ENCODE assay signal across 7 mouse cellular contexts in the genomic region with DNA sequence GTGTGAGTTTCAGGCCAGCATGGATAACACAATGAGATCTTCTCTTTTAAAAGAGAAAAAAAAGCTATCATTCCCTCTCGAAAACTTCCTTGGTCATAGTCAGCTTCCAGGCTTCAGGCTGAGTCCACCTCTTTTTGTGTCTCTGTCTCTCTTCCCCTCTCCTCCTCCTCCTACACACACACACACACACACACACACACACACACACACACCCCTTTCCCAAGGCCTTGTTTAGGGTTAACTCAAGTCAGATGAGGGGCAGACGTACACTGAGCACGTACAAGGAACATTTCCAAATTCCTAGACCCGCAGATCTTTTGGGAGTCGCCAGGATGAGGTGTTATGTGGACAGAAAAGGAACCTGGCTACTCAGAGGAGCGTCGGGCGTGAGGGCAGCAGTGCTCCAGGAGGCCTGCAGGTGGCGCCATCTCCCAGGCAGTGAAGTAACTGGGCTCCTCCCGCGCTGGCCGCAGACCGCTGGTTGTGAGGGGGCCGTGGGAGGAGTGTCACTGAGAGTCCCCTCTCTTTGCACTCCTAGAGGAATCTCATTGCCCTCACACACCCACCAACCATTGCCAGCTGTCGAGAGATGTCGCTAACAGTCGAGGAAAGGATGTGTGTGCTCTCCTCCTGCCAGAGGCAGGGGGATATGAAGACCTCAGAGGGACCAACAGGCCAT. TPM values are rescaled to one million over a fixed set of nuclear protein-coding genes. Genes with fewer than 3 reads are reported as not detected.
DNase-seq lines count a peak whose midpoint lies in the region; ATAC-seq and TF ChIP-seq lines count a peak whose summit lies in the region.

No protein-coding gene starts in this region.

- H3K9me3 ChIP-seq in forebrain, embryonic 16.5 days (ENCODE audit: control insufficient read depth, low read length): no peaks in the 10 kb centered on the region
- no peaks in the 10 kb centered on the region for H3K9me3 ChIP-seq in hindbrain, embryonic 15.5 days
- H3K9me3 ChIP-seq in limb, embryonic 13.5 days: no peaks in the 10 kb centered on the region
- no peaks in the 10 kb centered on the region for H3K9me3 ChIP-seq in midbrain, embryonic 14.5 days (ENCODE audit: control insufficient read depth, low read length)

- DNase-seq in WW6 (ENCODE audit: low read depth, low spot score): peak; percentile 34
- peak; percentile 68 to 86 for DNase-seq in cerebellum, adult 18-20 months
- peak; percentile 86 for DNase-seq in midbrain, embryonic 14.5 days
- DNase-seq in spleen, adult 2 months (ENCODE audit: low read depth in 1 of 2, low spot score in 2 of 2): peak in 1 of 2 experiments; percentile 29

- no peak overlapping the region for H3K27ac ChIP-seq in forebrain, embryonic 16.5 days (ENCODE audit: low read length)
- no peak overlapping the region for H3K27ac ChIP-seq in hindbrain, embryonic 15.5 days (replicated peaks)
- no peak overlapping the region for H3K27ac ChIP-seq in limb, embryonic 13.5 days
- H3K27ac ChIP-seq in midbrain, embryonic 14.5 days (replicated peaks; ENCODE audit: low read depth, low read length): no peak overlapping the region
- H3K27ac ChIP-seq in spleen, adult 2 months (ENCODE audit: insufficient read depth, low read length): no peak overlapping the region

- peak overlapping the region; percentile 34; the same call in 1 of the 2 replicates for H3K4me2 ChIP-seq in forebrain, embryonic 16.5 days (ENCODE audit: low read length)
- H3K4me2 ChIP-seq in hindbrain, embryonic 15.5 days: peak overlapping the region; percentile 48
- peak overlapping the region; percentile 50 for H3K4me2 ChIP-seq in limb, embryonic 13.5 days (replicated peaks)
- H3K4me2 ChIP-seq in midbrain, embryonic 14.5 days (ENCODE audit: low read length): peak overlapping the region; percentile 33

- 5% methylated on average over 17 of the region's 17 CpGs for WGBS in forebrain, embryonic 16.5 days
- WGBS in hindbrain, embryonic 15.5 days: 7% methylated on average over 17 of the region's 17 CpGs
- 4% methylated on average over 17 of the region's 17 CpGs for WGBS in limb, embryonic 13.5 days
- WGBS in midbrain, embryonic 14.5 days: 4% methylated on average over 17 of the region's 17 CpGs
- 11% methylated on average over 17 of the region's 17 CpGs for WGBS in spleen, adult 2 months

- H3K4me1 ChIP-seq in forebrain, embryonic 16.5 days (replicated peaks; ENCODE audit: control insufficient read depth, insufficient read depth, low read length): peaks cover 4% of the 10 kb centered on the region; the same call in 1 of the 2 replicates
- peaks cover 8% of the 10 kb centered on the region for H3K4me1 ChIP-seq in hindbrain, embryonic 15.5 days (replicated peaks)
- H3K4me1 ChIP-seq in limb, embryonic 13.5 days: peaks cover 16% of the 10 kb centered on the region
- H3K4me1 ChIP-seq in midbrain, embryonic 14.5 days (ENCODE audit: control insufficient read depth, insufficient read depth, low read length): no peaks in the 10 kb centered on the region
- no peaks in the 10 kb centered on the region for H3K4me1 ChIP-seq in spleen, adult 2 months (ENCODE audit: control insufficient read depth, insufficient read depth, insufficient read length)

- TF ChIP-seq POLR2A in spleen, adult 2 months (IDR thresholded peaks at IDR 0.05; ENCODE audit: low read depth, low read length): no peak

- H3K9ac ChIP-seq in forebrain, embryonic 16.5 days (replicated peaks; ENCODE audit: low read depth, low read length): no peak overlapping the region
- H3K9ac ChIP-seq in hindbrain, embryonic 15.5 days: no peak overlapping the region
- no peak overlapping the region for H3K9ac ChIP-seq in limb, embryonic 13.5 days
- H3K9ac ChIP-seq in midbrain, embryonic 14.5 days (replicated peaks; ENCODE audit: low read length): 0 out of 2 replicates have a peak overlapping the region, but pooled peaks have one; percentile 34

- TF ChIP-seq CTCF in spleen, adult 2 months (IDR thresholded peaks at IDR 0.05; ENCODE audit: extremely low read depth, insufficient read depth, insufficient read length, insufficient replicate concordance): peak; percentile 92

- H3K4me3 ChIP-seq in forebrain, embryonic 16.5 days (replicated peaks; ENCODE audit: low read length): no peak overlapping the region
- peak overlapping the region; percentile 6; the same call in 1 of the 2 replicates for H3K4me3 ChIP-seq in hindbrain, embryonic 15.5 days
- H3K4me3 ChIP-seq in limb, embryonic 13.5 days: no peak overlapping the region
- H3K4me3 ChIP-seq in midbrain, embryonic 14.5 days (replicated peaks; ENCODE audit: low read depth, low read length): no peak overlapping the region
- H3K4me3 ChIP-seq in spleen, adult 2 months (ENCODE audit: extremely low read depth, insufficient read depth, insufficient read length): no peak overlapping the region

- H3K36me3 ChIP-seq in forebrain, embryonic 16.5 days (ENCODE audit: control insufficient read depth, insufficient read depth): no peaks in the 10 kb centered on the region
- H3K36me3 ChIP-seq in hindbrain, embryonic 15.5 days: no peaks in the 10 kb centered on the region
- H3K36me3 ChIP-seq in limb, embryonic 13.5 days: peaks cover 9% of the 10 kb centered on the region; the same call in 1 of the 2 replicates
- 0 out of 2 replicates have a peak, but pooled peaks cover 4% of the 10 kb centered on the region for H3K36me3 ChIP-seq in midbrain, embryonic 14.5 days (ENCODE audit: control insufficient read depth, insufficient read depth, low read length)
- H3K36me3 ChIP-seq in spleen, adult 2 months (ENCODE audit: control insufficient read depth, insufficient read depth, low read length): no peaks in the 10 kb centered on the region

- peak; percentile 57 for ATAC-seq in forebrain, embryonic 16.5 days
- ATAC-seq in hindbrain, embryonic 15.5 days (ENCODE audit: low FRiP score, low read depth): peak; percentile 64
- ATAC-seq in limb, embryonic 13.5 days (ENCODE audit: low FRiP score, low read depth): peak; percentile 66
- ATAC-seq in midbrain, embryonic 14.5 days (ENCODE audit: low FRiP score, low TSS enrichment): peak; percentile 43; the same call in 1 of the 2 replicates

- H3K27me3 ChIP-seq in forebrain, embryonic 16.5 days (replicated peaks; ENCODE audit: control insufficient read depth, insufficient read depth, low read length): no peaks in the 10 kb centered on the region
- H3K27me3 ChIP-seq in hindbrain, embryonic 15.5 days: no peaks in the 10 kb centered on the region
- H3K27me3 ChIP-seq in limb, embryonic 13.5 days: no peaks in the 10 kb centered on the region
- H3K27me3 ChIP-seq in midbrain, embryonic 14.5 days (ENCODE audit: control insufficient read depth, insufficient read depth, low read length): no peaks in the 10 kb centered on the region
- H3K27me3 ChIP-seq in spleen, adult 2 months (ENCODE audit: control insufficient read depth, insufficient read depth, low read length): no peaks in the 10 kb centered on the region

RNA-seq across cellular contexts. Expression of gene Chmp4b, which starts 51.3 kb away (rescaled TPM):
- 18.5 and 19.5 TPM in 2 replicates for polyA plus RNA-seq in forebrain, embryonic 16.5 days (2015; fragmentation: Nextera tagmentation; extraction: Ambion mirVana)
- polyA plus RNA-seq in hindbrain, embryonic 15.5 days (2015; fragmentation: Nextera tagmentation; extraction: Ambion mirVana): 26.4 and 32.0 TPM in 2 replicates
- polyA plus RNA-seq in limb, embryonic 13.5 days (2015; fragmentation: Nextera tagmentation; extraction: Ambion mirVana): 26.4 and 28.0 TPM in 2 replicates
- 20.4 and 32.4 TPM in 2 replicates for polyA plus RNA-seq in midbrain, embryonic 14.5 days (2014; fragmentation: Nextera tagmentation; extraction: Ambion mirVana)
- polyA plus RNA-seq in spleen, adult 2 months (2012; rRNA removed): 52.8 and 63.3 TPM in 2 replicates
